Comparison of ENCODE assay signal across 8 mouse cellular contexts in the genomic region with DNA sequence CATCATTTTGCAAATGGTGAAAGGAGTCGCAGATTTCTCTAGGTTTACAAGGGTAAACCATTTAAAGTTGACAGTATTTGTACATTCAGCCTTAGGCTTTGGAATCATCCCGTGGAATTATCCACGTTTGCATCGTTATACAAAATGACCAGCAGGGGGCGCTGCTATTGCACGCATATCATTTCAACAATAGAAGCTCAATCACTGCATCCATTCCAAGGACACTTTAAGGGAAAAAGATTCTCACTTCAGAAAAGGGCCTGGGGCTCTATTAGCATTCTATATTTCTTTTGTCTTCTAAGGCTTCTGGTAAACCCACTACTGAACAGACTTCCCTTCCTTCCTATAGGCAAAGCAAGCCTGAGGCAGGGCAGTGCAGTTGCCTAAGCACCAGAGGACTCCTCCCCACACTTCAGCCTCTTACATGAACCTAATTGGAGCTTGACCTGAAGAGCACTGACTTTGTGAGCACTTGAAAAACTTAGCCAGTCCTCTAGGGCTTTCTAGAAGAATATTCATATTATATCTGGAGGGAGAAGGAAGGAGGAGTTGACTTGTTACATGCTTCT.
DNase-seq lines count a peak whose midpoint lies in the region; ATAC-seq lines count a peak whose summit lies in the region.

No protein-coding gene starts in this region.

- no peak overlapping the region for H3K27ac ChIP-seq in hindbrain, embryonic 13.5 days
- no peak overlapping the region for H3K27ac ChIP-seq in midbrain, embryonic 15.5 days

- peak; percentile 58; the same call in 1 of the 2 replicates for ATAC-seq in hindbrain, embryonic 13.5 days (ENCODE audit: low FRiP score)
- peak; percentile 65; the same call in 1 of the 2 replicates for ATAC-seq in midbrain, embryonic 15.5 days (replicated peaks)

- no peaks in the 10 kb centered on the region for H3K9me3 ChIP-seq in hindbrain, embryonic 13.5 days
- H3K9me3 ChIP-seq in midbrain, embryonic 15.5 days = no peaks in the 10 kb centered on the region

- WGBS in hindbrain, embryonic 13.5 days = 1% methylated on average over 6 of the region's 6 CpGs
- WGBS in midbrain, embryonic 15.5 days = 3% methylated on average over 6 of the region's 6 CpGs

- no peak overlapping the region for H3K4me2 ChIP-seq in hindbrain, embryonic 13.5 days
- H3K4me2 ChIP-seq in midbrain, embryonic 15.5 days = no peak overlapping the region

- peak; percentile 28 for DNase-seq in heart, adult 8-10 months (ENCODE audit: low spot score)
- no peak for DNase-seq in heart, adult 11 months
- peak; percentile 72 for DNase-seq in adrenal gland, postnatal 10 days
- peak; percentile 62 for DNase-seq in embryo, embryonic 9.5 days (ENCODE audit: extremely low spot score)
- peak; percentile 54 to 70 for DNase-seq in left cerebral cortex, adult 18-20 months (ENCODE audit: low spot score in 2 of 2)
- DNase-seq in thymus, postnatal 0 days (ENCODE audit: low spot score) = peak; percentile 40

- no peaks in the 10 kb centered on the region for H3K4me1 ChIP-seq in hindbrain, embryonic 13.5 days (replicated peaks)
- H3K4me1 ChIP-seq in midbrain, embryonic 15.5 days = no peaks in the 10 kb centered on the region

- H3K9ac ChIP-seq in hindbrain, embryonic 13.5 days = no peak overlapping the region
- no peak overlapping the region for H3K9ac ChIP-seq in midbrain, embryonic 15.5 days

- no peak overlapping the region for H3K4me3 ChIP-seq in hindbrain, embryonic 13.5 days
- no peak overlapping the region for H3K4me3 ChIP-seq in midbrain, embryonic 15.5 days

- no peaks in the 10 kb centered on the region for H3K36me3 ChIP-seq in hindbrain, embryonic 13.5 days
- no peaks in the 10 kb centered on the region for H3K36me3 ChIP-seq in midbrain, embryonic 15.5 days (replicated peaks)

- H3K27me3 ChIP-seq in hindbrain, embryonic 13.5 days = no peaks in the 10 kb centered on the region
- H3K27me3 ChIP-seq in midbrain, embryonic 15.5 days (replicated peaks) = no peaks in the 10 kb centered on the region
